ENCODE assay signal across 8 mouse cellular contexts in genomic region chr16:30586935-30587493, GRCm38 (mm10). TPM values are rescaled to one million over a fixed set of nuclear protein-coding genes. Genes with fewer than 3 reads are reported as not detected.
DNase-seq lines count a peak whose midpoint lies in the region; ATAC-seq and TF ChIP-seq lines count a peak whose summit lies in the region.

No protein-coding gene starts in this region.

- no peak for TF ChIP-seq CTCF in gastrocnemius, adult 2 months (IDR thresholded peaks at IDR 0.05)
- no peak for TF ChIP-seq CTCF in C2C12 (IDR thresholded peaks at IDR 0.05; ENCODE audit: control insufficient read depth, insufficient read depth, insufficient read length)

- peak overlapping the region; percentile 93 for H3K4me2 ChIP-seq in forebrain, embryonic 14.5 days (ENCODE audit: low read length)
- peak overlapping the region; percentile 89 for H3K4me2 ChIP-seq in liver, embryonic 16.5 days (ENCODE audit: low read depth, low read length)

- H3K27ac ChIP-seq in gastrocnemius, adult 2 months, result peak overlapping the region; percentile 96
- H3K27ac ChIP-seq in forebrain, embryonic 14.5 days (ENCODE audit: low read depth, low read length), result no peak overlapping the region; the same call in 1 of the 2 replicates
- peak overlapping the region; percentile 52; the same call in 1 of the 2 replicates for H3K27ac ChIP-seq in liver, embryonic 16.5 days (ENCODE audit: low read length)

- peak overlapping the region; percentile 79 for H3K9ac ChIP-seq in forebrain, embryonic 14.5 days (ENCODE audit: low read length)
- H3K9ac ChIP-seq in liver, embryonic 16.5 days (ENCODE audit: low read depth, low read length), result peak overlapping the region; percentile 84

- 2% methylated on average over 19 of the region's 19 CpGs for WGBS in forebrain, embryonic 14.5 days
- WGBS in liver, embryonic 16.5 days (ENCODE audit: insufficient replicate concordance), result 1% methylated on average over 19 of the region's 19 CpGs

- H3K4me3 ChIP-seq in gastrocnemius, adult 2 months, result peak overlapping the region; percentile 83
- peak overlapping the region; percentile 78 for H3K4me3 ChIP-seq in C2C12 (ENCODE audit: insufficient read depth, poor library complexity, severe bottlenecking)
- peak overlapping the region; percentile 90 for H3K4me3 ChIP-seq in forebrain, embryonic 14.5 days (ENCODE audit: low read depth, low read length)
- H3K4me3 ChIP-seq in liver, embryonic 16.5 days (ENCODE audit: low read depth, low read length), result peak overlapping the region; percentile 94

- intact Hi-C loops in gastrocnemius, adult 2 months (cut with DNase I), result loop anchor here (5.0 kb wide), 1 partner anchor 760 kb away; no protein-coding TSS in a partner anchor
- intact Hi-C loops in gastrocnemius, postnatal 36 days (cut with DNase I), result no loop called here

- ATAC-seq in forebrain, embryonic 14.5 days, result peak; percentile 51; the same call in 1 of the 2 replicates
- 0 out of 2 replicates have a peak, but pooled peaks have one; percentile 4 for ATAC-seq in liver, embryonic 16.5 days (ENCODE audit: low read depth)

- 0 out of 2 replicates have a peak, but pooled peaks cover 3% of the 10 kb centered on the region for H3K4me1 ChIP-seq in forebrain, embryonic 14.5 days (ENCODE audit: control insufficient read depth, insufficient read depth, low read length)
- peaks cover 12% of the 10 kb centered on the region for H3K4me1 ChIP-seq in liver, embryonic 16.5 days (ENCODE audit: control insufficient read depth, low read depth, low read length)

- H3K79me3 ChIP-seq in C2C12 (ENCODE audit: low read depth), result peaks cover 34% of the 10 kb centered on the region

- H3K27me3 ChIP-seq in C2C12 (ENCODE audit: control insufficient read depth, insufficient read depth, insufficient read length), result no peaks in the 10 kb centered on the region
- H3K27me3 ChIP-seq in forebrain, embryonic 14.5 days (replicated peaks; ENCODE audit: control insufficient read depth, insufficient read depth, low read length), result 0 out of 2 replicates have a peak, but pooled peaks cover 3% of the 10 kb centered on the region
- H3K27me3 ChIP-seq in liver, embryonic 16.5 days (ENCODE audit: control insufficient read depth, insufficient read depth, low read depth, low read length), result no peaks in the 10 kb centered on the region

- H3K36me3 ChIP-seq in C2C12 (ENCODE audit: control insufficient read depth, insufficient read depth), result peaks cover 39% of the 10 kb centered on the region
- peaks cover 34% of the 10 kb centered on the region for H3K36me3 ChIP-seq in forebrain, embryonic 14.5 days (ENCODE audit: control insufficient read depth, insufficient read depth, low read length)
- H3K36me3 ChIP-seq in liver, embryonic 16.5 days (ENCODE audit: control insufficient read depth, insufficient read depth), result peaks cover 23% of the 10 kb centered on the region

- peaks cover 41% of the 10 kb centered on the region for H3K79me2 ChIP-seq in C2C12 (ENCODE audit: control insufficient read depth, insufficient read depth)

- peak overlapping the region; percentile 97 for H3ac ChIP-seq in C2C12 (ENCODE audit: control insufficient read depth, insufficient read length, low read depth)

- H3K9me3 ChIP-seq in forebrain, embryonic 14.5 days (replicated peaks; ENCODE audit: control insufficient read depth, low read length), result no peaks in the 10 kb centered on the region
- no peaks in the 10 kb centered on the region for H3K9me3 ChIP-seq in liver, embryonic 16.5 days (replicated peaks; ENCODE audit: control insufficient read depth, low read length)

- DNase-seq in gastrocnemius, adult 2 months, result no peak
- no peak for DNase-seq in gastrocnemius, postnatal 36 days
- DNase-seq in forebrain, embryonic 14.5 days (ENCODE audit: low spot score), result no peak
- no peak for DNase-seq in gastrocnemius, postnatal 25 days
- DNase-seq in embryo, embryonic 9.5 days (ENCODE audit: extremely low spot score), result no peak
- DNase-seq in right cerebral cortex, postnatal 25 days, result no peak

TF ChIP-seq in C2C12, 6 proteins besides CTCF, POLR2A, EP300 and RAD21:
- TF ChIP-seq FOSL1 (IDR thresholded peaks at IDR 0.05; ENCODE audit: insufficient read depth, low read length, poor library complexity, severe bottlenecking) (no peak), CEBPB (IDR thresholded peaks at IDR 0.05; ENCODE audit: low read depth) (no peak), MYOD1 (IDR thresholded peaks at IDR 0.05; ENCODE audit: control insufficient read depth, insufficient read length, low read depth) (no peak), USF1 (IDR thresholded peaks at IDR 0.05; ENCODE audit: low read depth) (no peak), MAX (IDR thresholded peaks at IDR 0.05) (no peak), MYOG (IDR thresholded peaks at IDR 0.05; ENCODE audit: control insufficient read depth, extremely low read depth, insufficient read length) (no peak)
TF ChIP-seq in C2C12: peak in this region for 0.

RNA-seq across cellular contexts. Expression of gene Lsg1, which starts 0.4 kb away (rescaled TPM):
- 10 to 100 TPM; 19.5 to 20.2 TPM for total RNA-seq in gastrocnemius, adult 2 months (2021)
- total RNA-seq in gastrocnemius, postnatal 36 days (2021), result 10 to 100 TPM; 17.5 to 20.2 TPM
- polyA plus RNA-seq in C2C12 (2012; fragmentation: generic; extraction: Trizol), result 28.8 TPM
- polyA plus RNA-seq in forebrain, embryonic 14.5 days (2014; fragmentation: Nextera tagmentation; extraction: Ambion mirVana), result 59.1 and 62.3 TPM in 2 replicates
- 17.5 and 19.7 TPM in 2 replicates for polyA plus RNA-seq in liver, embryonic 16.5 days (2015; fragmentation: Nextera tagmentation; extraction: Ambion mirVana)
- 10 to 100 TPM; 16.3 to 17.5 TPM for total RNA-seq in gastrocnemius, postnatal 25 days (2021)

RNA-seq across cellular contexts. Expression of gene Fam43a, which starts 12.5 kb away (rescaled TPM):
- total RNA-seq in gastrocnemius, adult 2 months (2021), result 1 to 10 TPM; 4.7 to 6.9 TPM
- 1 to 10 TPM; 5.4 to 6.3 TPM for total RNA-seq in gastrocnemius, postnatal 36 days (2021)
- 0.46 TPM for polyA plus RNA-seq in C2C12 (2012; fragmentation: generic; extraction: Trizol)
- polyA plus RNA-seq in forebrain, embryonic 14.5 days (2014; fragmentation: Nextera tagmentation; extraction: Ambion mirVana), result 6.1 and 6.7 TPM in 2 replicates
- polyA plus RNA-seq in liver, embryonic 16.5 days (2015; fragmentation: Nextera tagmentation; extraction: Ambion mirVana), result 6.0 and 7.1 TPM in 2 replicates
- 1 to 10 TPM; 6.7 to 8.1 TPM for total RNA-seq in gastrocnemius, postnatal 25 days (2021)

RNA-seq across cellular contexts. Expression of gene Tmem44, which starts 36.4 kb away (rescaled TPM):
- 1 to 10 TPM; 1.7 to 2.1 TPM for total RNA-seq in gastrocnemius, adult 2 months (2021)
- 1 to 10 TPM; 1.8 to 2.5 TPM for total RNA-seq in gastrocnemius, postnatal 36 days (2021)
- 1.1 TPM for polyA plus RNA-seq in C2C12 (2012; fragmentation: generic; extraction: Trizol)
- 57.5 and 62.4 TPM in 2 replicates for polyA plus RNA-seq in forebrain, embryonic 14.5 days (2014; fragmentation: Nextera tagmentation; extraction: Ambion mirVana)
- 0.68 and 0.71 TPM in 2 replicates for polyA plus RNA-seq in liver, embryonic 16.5 days (2015; fragmentation: Nextera tagmentation; extraction: Ambion mirVana)
- 1 to 10 TPM; 2.3 to 2.5 TPM for total RNA-seq in gastrocnemius, postnatal 25 days (2021)
